Mouse (Mus musculus): ENCODE measurements around the gene D030056L22Rik. TPM values are rescaled to one million over a fixed set of nuclear protein-coding genes. Genes with fewer than 3 reads are reported as not detected.

The D030056L22Rik gene
- polyA plus RNA-seq, 1 experiment from 2014 or later, result 31.0 TPM

DNA sequence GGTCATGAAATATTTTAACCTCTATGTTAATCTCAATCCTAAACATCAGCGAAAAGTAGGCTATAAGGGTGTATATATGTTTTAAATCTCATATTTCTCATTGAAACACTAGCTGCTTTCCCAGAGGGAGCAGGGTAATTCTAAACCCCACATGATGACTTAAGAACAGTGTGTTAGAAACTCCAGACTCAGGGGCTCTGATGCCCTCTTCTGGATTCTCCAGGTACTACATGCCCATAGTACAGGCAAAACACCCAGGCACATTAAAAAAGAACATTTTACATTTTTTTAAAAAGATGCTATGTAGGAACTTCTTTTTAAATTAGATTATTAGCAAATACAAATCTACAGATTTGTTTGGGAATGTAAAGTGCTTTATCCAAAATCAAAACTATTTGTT, 3.4 kb downstream of the D030056L22Rik start:
- Histone ChIP-seq H3K4me2 (ENCODE audit: low read length) (no peak overlapping the region), H3K27ac (no peak overlapping the region), H3K9me3 (replicated peaks; ENCODE audit: low read length) (no peaks in the 10 kb centered on the region), H3K36me3 (ENCODE audit: insufficient read depth, low read length) (0 out of 2 replicates have a peak, but pooled peaks cover 3% of the 10 kb centered on the region), H3K27me3 (ENCODE audit: insufficient read depth, low read length) (no peaks in the 10 kb centered on the region), H3K4me1 (replicated peaks; ENCODE audit: insufficient read depth, low read length) (peaks cover 5% of the 10 kb centered on the region; the same call in 1 of the 2 replicates), H3K4me3 (replicated peaks; ENCODE audit: low read depth, low read length) (no peak overlapping the region), H3K9ac (ENCODE audit: low read depth, low read length) (no peak overlapping the region)
- 24% methylated on average over 1 of the region's 1 CpGs for WGBS
- DNase-seq (ENCODE audit: low spot score) (peak; percentile 85), ATAC-seq (replicated peaks; ENCODE audit: low FRiP score, low read depth) (no peak)
- TF ChIP-seq CTCF (IDR thresholded peaks at IDR 0.05; ENCODE audit: low read depth), result peak; percentile 80

DNA sequence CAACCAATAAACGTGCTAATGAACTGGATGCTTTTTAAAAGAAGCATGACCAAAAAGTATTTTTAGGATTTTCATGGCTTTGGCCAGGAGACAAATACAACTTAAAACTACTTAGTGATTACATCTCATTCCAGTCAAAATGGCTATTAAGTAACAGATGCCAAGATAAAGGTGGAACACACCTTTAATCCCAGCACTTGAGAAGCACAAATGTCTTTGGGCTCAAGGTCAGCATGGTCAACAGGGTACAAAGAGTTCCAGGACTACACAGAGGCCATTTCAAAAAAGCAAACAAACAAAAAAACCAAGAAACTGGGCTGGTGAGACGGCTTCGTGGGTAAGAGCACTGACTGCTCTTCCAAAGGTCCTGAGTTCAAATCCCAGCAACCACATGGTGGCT, 7.3 kb downstream of the D030056L22Rik start:
- Histone ChIP-seq H3K4me3 (replicated peaks; ENCODE audit: low read depth, low read length) (no peak overlapping the region), H3K27ac (no peak overlapping the region), H3K36me3 (ENCODE audit: insufficient read depth, low read length) (0 out of 2 replicates have a peak, but pooled peaks cover 3% of the 10 kb centered on the region), H3K9ac (ENCODE audit: low read depth, low read length) (no peak overlapping the region), H3K4me2 (ENCODE audit: low read length) (no peak overlapping the region), H3K9me3 (replicated peaks; ENCODE audit: low read length) (no peaks in the 10 kb centered on the region), H3K4me1 (replicated peaks; ENCODE audit: insufficient read depth, low read length) (no peaks in the 10 kb centered on the region), H3K27me3 (ENCODE audit: insufficient read depth, low read length) (no peaks in the 10 kb centered on the region)
- WGBS, result 81% methylated on average over 3 of the region's 3 CpGs
- no peak for ATAC-seq (replicated peaks; ENCODE audit: low FRiP score, low read depth)
- no peak for DNase-seq (ENCODE audit: low spot score)
- TF ChIP-seq CTCF (IDR thresholded peaks at IDR 0.05; ENCODE audit: low read depth), result no peak

DNA sequence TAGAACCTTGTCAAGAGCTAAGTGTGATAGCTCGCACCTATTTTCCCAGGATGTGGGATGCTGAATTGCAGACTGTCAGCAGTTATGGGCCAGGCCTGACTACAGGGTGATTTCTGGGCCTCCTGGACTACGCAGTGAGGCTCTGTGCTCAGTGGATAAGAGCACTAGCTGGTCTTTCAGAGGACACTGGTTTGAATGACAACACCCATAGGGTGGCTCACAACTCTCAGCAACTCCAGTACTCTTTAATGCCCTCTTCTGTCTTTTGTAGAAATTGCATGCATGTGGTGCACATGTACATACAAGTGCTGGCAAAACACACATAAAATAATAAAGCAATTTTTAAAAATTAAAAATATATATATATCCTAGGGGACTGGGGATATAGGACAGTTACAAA, 12.2 kb downstream of the D030056L22Rik start:
- Histone ChIP-seq H3K36me3 (ENCODE audit: insufficient read depth, low read length) (no peaks in the 10 kb centered on the region), H3K4me3 (replicated peaks; ENCODE audit: low read depth, low read length) (no peak overlapping the region), H3K27ac (no peak overlapping the region), H3K27me3 (ENCODE audit: insufficient read depth, low read length) (no peaks in the 10 kb centered on the region), H3K4me2 (ENCODE audit: low read length) (no peak overlapping the region), H3K4me1 (replicated peaks; ENCODE audit: insufficient read depth, low read length) (no peaks in the 10 kb centered on the region), H3K9me3 (replicated peaks; ENCODE audit: low read length) (no peaks in the 10 kb centered on the region), H3K9ac (ENCODE audit: low read depth, low read length) (no peak overlapping the region)
- 78% methylated on average over 2 of the region's 2 CpGs for WGBS
- TF ChIP-seq CTCF (IDR thresholded peaks at IDR 0.05; ENCODE audit: low read depth), result no peak
- DNase-seq (ENCODE audit: low spot score), result no peak
- ATAC-seq (replicated peaks; ENCODE audit: low FRiP score, low read depth), result no peak

DNA sequence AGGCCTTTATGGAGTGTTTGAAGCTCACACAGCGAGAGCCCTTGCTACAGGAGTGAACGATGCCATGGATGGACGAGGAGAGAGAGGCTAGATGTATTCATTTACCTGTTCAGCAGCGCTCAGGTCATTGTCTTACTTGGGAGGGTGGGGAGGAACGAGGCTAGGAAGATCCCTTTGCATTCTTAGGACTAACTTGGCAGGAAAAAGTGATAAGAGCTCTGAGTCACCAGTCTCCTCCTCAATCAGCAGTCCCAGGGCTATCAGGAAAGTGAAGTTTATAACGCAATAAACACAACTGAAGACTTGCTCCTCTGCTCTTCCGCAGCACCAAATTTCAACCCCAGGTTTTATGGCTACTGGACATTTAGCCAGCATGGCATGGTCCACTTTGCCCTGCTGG, 17.3 kb downstream of the D030056L22Rik start:
- no peaks in the 10 kb centered on the region for H3K4me1 ChIP-seq (replicated peaks; ENCODE audit: insufficient read depth, low read length)
- no peaks in the 10 kb centered on the region for H3K36me3 ChIP-seq (ENCODE audit: insufficient read depth, low read length)
- no peak overlapping the region for H3K9ac ChIP-seq (ENCODE audit: low read depth, low read length)
- TF ChIP-seq CTCF (IDR thresholded peaks at IDR 0.05; ENCODE audit: low read depth), result no peak
- ATAC-seq (replicated peaks; ENCODE audit: low FRiP score, low read depth) (no peak), DNase-seq (ENCODE audit: low spot score) (no peak)
- H3K4me2 ChIP-seq (ENCODE audit: low read length), result no peak overlapping the region
- 60% methylated on average over 7 of the region's 7 CpGs for WGBS
- H3K27me3 ChIP-seq (ENCODE audit: insufficient read depth, low read length), result no peaks in the 10 kb centered on the region
- no peak overlapping the region for H3K4me3 ChIP-seq (replicated peaks; ENCODE audit: low read depth, low read length)
- no peak overlapping the region for H3K27ac ChIP-seq
- H3K9me3 ChIP-seq (replicated peaks; ENCODE audit: low read length), result no peaks in the 10 kb centered on the region

DNA sequence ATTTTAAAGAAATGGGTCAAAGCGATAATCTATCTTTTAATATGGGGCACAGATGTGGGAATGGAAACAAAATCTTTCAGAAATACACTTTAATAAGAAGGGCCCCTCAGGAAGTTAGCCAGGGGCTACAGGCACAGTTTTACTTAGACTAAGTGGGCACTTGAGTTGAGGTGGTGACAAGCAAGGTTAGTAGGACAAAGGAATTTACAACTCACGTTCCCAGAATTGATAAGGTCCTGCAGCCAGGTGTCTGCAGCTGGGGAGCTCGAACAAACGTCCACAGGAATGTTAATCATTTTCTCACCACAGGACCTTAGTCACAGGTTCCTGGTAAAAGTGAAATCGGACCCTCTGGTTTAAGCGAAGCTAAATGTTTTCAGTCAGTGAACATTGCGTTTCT, 18.1 kb downstream of the D030056L22Rik start:
- no peak for DNase-seq (ENCODE audit: low spot score)

DNA sequence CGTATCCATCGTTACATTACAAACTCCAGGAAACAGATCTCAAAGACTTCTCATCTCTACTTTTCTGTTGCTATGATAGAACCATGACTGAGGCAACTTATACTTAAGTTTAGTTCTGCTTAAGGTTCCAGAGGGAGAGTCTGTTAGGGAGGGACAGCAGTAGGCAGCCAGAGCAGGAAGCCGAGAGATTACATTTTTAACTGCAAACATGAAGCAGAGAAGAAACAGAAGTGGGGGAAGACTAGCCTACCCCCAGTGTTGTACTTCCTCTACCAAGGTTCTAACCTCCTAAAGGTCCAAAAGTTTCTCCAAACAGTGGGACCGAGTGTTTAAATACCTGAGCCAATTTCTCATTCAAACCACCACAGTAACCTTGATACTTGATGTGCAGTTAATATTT, 22.9 kb downstream of the D030056L22Rik start:
- H3K9ac ChIP-seq (ENCODE audit: low read depth, low read length), result no peak overlapping the region
- H3K27ac ChIP-seq, result no peak overlapping the region
- H3K36me3 ChIP-seq (ENCODE audit: insufficient read depth, low read length), result no peaks in the 10 kb centered on the region
- 93% methylated on average over 4 of the region's 4 CpGs for WGBS
- H3K4me1 ChIP-seq (replicated peaks; ENCODE audit: insufficient read depth, low read length), result no peaks in the 10 kb centered on the region
- H3K9me3 ChIP-seq (replicated peaks; ENCODE audit: low read length), result no peaks in the 10 kb centered on the region
- H3K4me2 ChIP-seq (ENCODE audit: low read length), result no peak overlapping the region
- no peak overlapping the region for H3K4me3 ChIP-seq (replicated peaks; ENCODE audit: low read depth, low read length)
- no peaks in the 10 kb centered on the region for H3K27me3 ChIP-seq (ENCODE audit: insufficient read depth, low read length)
- DNase-seq (ENCODE audit: low spot score) (no peak), ATAC-seq (replicated peaks; ENCODE audit: low FRiP score, low read depth) (no peak)
- no peak for TF ChIP-seq CTCF (IDR thresholded peaks at IDR 0.05; ENCODE audit: low read depth)

More for the DNA sequence above, 18.1 kb downstream of the D030056L22Rik start:
- no peaks in the 10 kb centered on the region for H3K27me3 ChIP-seq (ENCODE audit: insufficient read depth, low read length)
- H3K4me1 ChIP-seq (replicated peaks; ENCODE audit: insufficient read depth, low read length), result no peaks in the 10 kb centered on the region
- H3K4me3 ChIP-seq (replicated peaks; ENCODE audit: low read depth, low read length), result no peak overlapping the region
- no peaks in the 10 kb centered on the region for H3K36me3 ChIP-seq (ENCODE audit: insufficient read depth, low read length)
- H3K9ac ChIP-seq (ENCODE audit: low read depth, low read length), result no peak overlapping the region
- H3K27ac ChIP-seq, result no peak overlapping the region
- TF ChIP-seq CTCF (IDR thresholded peaks at IDR 0.05; ENCODE audit: low read depth), result no peak
- no peaks in the 10 kb centered on the region for H3K9me3 ChIP-seq (replicated peaks; ENCODE audit: low read length)
- H3K4me2 ChIP-seq (ENCODE audit: low read length), result no peak overlapping the region
- no peak for ATAC-seq (replicated peaks; ENCODE audit: low FRiP score, low read depth)
- WGBS, result 32% methylated on average over 7 of the region's 7 CpGs

DNA sequence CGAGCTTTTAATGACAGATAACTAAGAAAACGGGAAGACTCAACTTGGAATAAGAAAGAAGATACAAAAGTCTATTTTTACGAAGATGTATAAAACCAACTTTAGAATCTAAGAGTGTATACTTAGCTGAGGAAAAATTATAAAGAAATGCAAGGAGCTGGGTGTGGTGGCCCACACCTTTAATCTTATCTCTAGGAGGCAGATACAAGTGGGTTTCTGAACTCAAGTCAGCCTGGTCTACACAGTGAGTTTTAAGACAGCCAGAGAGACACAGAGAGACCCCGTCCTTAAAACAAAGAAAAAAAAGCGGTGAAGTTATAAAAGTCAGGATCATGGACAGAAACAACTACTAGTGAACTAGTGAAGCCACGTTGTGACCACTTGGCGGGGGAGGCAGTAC, 26.2 kb downstream of the D030056L22Rik start:
- Histone ChIP-seq H3K4me1 (replicated peaks; ENCODE audit: insufficient read depth, low read length) (no peaks in the 10 kb centered on the region), H3K9ac (ENCODE audit: low read depth, low read length) (no peak overlapping the region), H3K4me3 (replicated peaks; ENCODE audit: low read depth, low read length) (no peak overlapping the region), H3K36me3 (ENCODE audit: insufficient read depth, low read length) (no peaks in the 10 kb centered on the region), H3K27me3 (ENCODE audit: insufficient read depth, low read length) (no peaks in the 10 kb centered on the region), H3K27ac (no peak overlapping the region), H3K9me3 (replicated peaks; ENCODE audit: low read length) (no peaks in the 10 kb centered on the region), H3K4me2 (ENCODE audit: low read length) (no peak overlapping the region)
- TF ChIP-seq CTCF (IDR thresholded peaks at IDR 0.05; ENCODE audit: low read depth), result no peak
- ATAC-seq (replicated peaks; ENCODE audit: low FRiP score, low read depth), result no peak
- WGBS, result 74% methylated on average over 7 of the region's 7 CpGs
- no peak for DNase-seq (ENCODE audit: low spot score)

Data from kidney, postnatal 0 days (tissue).